Mouse (Mus musculus) right cerebral cortex, postnatal 25 days (tissue): Measurements from ENCODE around the gene Lrrc27.
A peak's percentile ranks its signal among the peaks of the same experiment; 100 is the strongest.

Experiments used
- DNase-seq: peaks from one replicate; pipeline ENCODE4 v3.0.0; 2022

The Lrrc27 gene

DNA sequence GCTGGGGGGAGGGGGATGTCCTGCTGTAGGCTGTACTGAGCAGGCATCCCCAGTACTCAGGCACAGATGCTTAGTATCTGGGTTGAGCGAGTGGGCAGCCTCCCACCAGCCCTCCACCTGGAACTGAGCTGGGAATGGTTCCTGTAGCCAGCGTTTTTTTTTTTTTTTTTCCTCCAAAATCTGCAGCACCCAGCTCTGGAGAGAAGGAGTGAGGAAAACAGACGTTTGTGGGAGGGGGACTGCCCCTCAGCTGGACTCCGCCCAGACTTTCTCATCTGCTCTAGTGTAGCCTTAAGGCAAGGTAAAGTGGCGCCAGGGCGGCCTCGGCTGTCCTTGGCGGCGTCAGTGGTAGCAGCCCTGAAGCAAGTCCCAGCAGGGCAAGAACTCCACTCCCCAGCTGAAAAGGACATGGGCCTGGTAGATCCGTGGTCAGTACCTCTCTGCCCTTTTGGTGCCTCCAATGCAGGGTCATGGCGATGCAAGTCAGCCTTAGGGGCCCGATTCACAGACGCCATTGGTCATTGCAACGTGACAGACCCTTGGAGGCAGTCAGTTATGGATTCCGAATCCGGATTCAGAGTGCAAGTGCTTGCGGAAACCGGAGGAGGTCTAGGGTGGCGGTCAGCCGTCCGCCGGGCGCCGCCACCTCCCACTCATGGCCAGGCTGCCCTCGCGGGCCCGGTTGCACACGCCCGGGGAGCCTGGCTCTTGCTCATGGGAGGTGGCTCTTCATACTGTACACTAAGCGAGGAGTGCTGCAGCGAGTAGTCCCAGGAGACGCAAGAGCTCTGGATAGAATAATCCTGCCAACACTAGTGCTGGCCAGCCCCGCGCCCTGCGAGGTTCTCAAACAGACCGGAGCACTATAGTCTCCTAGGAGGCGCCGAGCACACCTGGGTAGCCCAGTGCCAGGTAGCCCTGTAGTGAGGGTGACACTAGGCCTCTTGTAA lies 34.4 kb downstream of the Lrrc27 start:
- peak; percentile 73 for DNase-seq

DNA sequence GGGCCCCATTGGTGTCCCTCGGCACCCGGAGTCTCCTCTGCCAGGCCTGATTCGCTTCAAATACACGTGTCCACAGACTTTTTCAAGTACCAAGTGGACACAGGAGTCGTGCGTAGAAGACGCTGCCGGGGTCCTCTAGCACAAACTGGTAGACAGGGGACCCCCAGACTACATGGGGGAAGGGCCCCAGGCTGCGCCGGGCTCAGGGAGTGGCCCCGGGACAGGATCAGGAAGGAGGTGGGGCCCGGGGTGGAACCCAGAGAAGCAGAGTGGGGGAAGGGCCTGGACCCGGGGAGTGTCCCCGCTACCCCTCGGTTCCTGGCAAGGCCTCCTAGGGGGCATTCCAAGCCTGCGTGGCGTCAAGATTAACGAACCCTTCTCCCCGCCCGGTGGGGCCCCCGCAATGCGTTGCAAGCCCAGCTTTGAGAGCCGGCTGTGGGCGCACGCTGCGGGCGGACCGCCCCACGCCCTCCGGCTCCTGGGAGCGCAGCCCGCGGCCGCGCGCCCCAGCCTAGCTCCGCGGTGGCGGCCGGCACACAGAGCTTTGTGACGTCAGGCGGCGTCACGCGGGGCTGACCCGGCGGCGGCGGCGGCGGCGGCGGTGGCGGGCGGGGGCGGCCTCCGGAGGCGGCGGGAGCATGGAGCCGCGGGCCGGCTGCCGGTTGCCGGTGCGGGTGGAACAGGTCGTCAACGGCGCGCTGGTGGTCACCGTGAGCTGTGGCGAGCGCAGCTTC lies 35.3 kb downstream of the Lrrc27 start, which contains the start of gene Pwwp2b:
Gene Pwwp2b, plus strand, starts transcription at position 602 of the 734 bp plus-strand sequence.
- peak; percentile 78 for DNase-seq

DNA sequence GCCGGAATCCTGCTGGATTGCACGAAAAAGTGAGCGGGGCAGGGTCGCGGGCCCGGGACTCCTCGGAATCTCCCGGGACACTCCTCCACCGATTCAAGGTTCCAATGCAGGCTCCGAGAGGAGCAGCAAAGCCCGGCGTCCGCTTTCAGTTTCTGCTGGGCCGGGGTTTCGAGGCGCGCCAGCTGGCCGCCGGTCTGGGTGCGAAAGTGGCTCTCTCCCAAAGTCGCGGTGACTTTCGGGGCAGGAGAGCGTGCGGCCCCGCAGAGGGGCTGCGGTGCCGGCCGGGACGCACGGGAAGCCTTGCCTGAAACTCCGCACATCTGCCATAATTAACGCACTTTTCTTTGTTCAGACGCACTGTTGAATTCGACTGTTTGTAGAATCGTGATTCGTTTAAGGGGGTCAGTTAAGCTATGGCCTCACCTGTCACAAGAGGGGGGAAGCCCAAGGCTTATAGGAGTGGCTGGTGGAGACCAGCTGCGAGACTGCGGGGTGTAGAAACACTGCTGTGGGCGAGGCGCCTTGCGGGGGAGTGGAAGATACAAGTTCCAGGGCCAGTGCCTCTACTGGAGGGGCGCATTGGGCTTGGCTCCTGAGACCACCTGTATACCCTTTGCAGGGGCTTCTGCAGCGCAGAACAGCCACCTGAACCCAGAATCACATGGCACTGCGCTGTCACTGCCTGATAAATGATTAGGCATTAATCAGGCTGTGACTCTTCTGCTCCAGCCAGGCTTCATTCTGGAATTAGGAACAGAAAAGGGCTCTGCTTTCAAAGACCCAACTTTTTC lies 36.0 kb downstream of the Lrrc27 start:
- no peak for DNase-seq

DNA sequence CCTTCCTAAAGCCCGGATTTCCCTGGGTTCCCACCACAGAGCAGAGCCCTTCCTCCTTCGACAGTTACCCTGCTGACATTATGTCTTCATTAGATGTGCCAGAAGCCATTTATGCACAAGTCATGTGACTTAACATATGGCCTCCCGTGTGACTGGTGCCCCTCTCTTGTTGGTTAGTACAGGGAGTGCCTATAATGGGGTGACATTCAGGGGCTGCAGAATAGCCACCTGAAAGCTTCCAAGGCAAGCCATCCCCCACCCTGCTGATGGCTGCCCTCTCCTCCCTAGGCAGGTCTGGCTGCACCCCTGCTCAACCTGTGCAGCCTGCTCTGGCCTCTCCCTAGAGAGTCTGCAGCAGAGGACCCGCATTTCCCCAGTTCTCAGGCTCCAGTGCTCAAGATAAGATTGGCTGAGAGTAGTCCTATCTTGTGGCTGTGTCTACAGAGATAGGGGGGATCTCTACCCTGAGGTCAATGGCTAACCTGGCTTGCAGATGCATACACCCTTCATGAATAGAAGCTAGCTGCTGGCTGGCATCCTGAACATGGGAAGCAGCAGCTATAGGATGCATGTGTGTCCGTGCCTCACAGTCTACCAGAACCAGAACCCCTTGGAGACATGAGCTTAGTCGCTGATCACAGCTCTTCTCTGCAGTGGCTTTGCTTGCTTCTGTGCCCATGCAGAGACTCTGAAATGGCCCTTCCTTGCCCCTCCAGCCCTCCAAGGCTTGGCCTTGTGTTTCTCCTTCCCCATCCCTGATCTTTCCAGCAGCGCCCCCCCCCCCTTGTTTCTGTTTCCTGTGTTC lies 36.8 kb downstream of the Lrrc27 start:
- DNase-seq = no peak

DNA sequence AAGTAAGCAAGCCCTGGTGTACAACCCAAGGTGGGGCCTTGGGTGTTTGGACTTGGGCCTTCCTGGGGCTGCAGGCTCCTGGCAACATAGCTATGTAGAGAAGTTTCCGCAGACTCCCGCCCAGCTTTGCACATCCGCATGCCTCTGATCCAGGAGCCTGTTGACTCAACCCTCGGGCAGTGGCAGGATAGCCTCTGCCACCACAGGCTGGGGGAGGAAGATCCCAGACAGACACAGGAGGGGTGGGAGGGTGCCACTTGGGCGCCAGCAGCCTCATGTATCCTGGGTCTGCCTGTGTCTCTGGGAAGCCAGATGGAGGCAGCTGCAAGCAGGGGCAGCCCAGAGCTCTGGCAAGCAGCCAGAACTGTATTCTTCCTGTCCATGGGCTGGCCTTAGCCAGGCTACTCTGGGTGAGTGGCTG lies 39.1 kb downstream of the Lrrc27 start:
- DNase-seq = no peak

DNA sequence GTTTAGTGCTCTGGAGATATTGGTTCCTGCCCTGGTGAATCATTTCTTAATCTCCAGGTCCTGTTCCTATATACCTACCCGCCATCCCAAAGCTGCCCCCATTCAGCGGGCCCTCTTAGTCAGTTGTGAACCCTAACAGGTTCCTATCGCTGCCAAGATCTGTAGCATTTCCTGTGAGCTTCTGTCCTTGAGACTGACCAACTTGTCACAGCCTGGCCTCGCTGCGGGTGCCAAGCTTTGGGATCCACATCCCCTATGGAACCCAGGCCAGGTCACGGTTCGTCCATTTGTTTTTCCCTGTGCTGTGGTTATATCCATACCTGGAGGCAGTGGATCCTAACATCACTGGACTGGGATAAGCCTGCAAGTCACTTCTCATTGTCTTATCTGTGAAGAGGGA lies 39.8 kb downstream of the Lrrc27 start:
- no peak for DNase-seq

DNA sequence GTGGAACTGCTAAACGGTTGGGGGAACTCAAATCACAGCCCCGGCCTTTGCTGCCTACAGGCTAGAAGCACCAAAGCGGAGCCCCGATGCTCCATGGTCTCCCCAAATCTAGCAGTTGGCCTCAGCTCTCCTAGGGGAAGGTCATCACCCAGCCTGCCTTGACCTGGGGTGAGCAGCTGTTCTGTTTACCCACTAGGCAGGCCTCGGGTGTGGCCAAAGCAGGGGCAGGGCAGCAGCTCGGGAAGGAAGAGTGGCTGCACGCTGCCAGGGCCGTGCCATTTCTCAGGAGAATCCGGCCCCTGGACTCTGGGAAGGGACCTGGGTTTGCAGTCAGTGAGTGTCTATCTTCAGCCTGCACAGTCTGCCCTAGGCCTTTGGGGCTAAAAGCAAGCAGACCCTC lies 40.2 kb downstream of the Lrrc27 start:
- DNase-seq = no peak

DNA sequence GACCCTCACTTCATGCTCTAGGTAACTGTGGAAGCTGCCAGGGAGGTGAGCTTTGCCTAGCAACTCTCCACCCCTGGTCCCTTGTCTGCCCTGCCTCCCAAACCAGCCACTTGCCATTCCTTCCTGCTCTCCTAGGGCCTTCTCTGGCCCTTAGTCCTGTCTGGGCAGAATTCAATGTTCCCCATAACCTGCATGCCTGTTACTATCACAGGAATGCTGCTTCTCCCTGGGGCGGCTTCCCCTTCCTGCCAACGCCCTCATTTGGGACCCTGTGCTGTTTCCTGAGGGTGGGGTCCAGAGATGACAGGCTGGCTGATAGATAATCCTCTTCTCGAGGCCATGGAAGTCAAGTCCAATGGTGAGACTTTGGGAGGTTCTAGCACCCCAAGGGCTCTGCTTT lies 40.7 kb downstream of the Lrrc27 start:
- DNase-seq = no peak

DNA sequence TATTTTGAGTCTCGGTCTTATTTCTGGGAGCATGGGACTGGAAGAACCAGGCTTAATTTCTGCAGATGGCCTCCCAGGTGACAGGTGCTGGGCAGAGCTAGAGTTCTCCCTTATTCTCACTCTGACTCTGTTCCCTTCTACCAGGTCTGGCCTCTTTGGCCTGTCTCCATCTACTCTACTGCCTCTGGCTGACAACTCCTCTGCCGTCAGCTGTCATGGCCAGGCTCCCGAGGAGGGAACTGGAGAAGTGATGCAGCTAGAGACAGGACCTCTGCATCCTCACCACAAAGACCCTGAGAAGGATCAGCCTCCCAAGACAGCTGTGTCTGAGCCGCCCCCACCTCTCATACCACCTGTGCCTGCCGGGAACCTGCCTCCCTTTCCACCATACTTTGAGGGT lies 41.8 kb downstream of the Lrrc27 start:
- DNase-seq = no peak

DNA sequence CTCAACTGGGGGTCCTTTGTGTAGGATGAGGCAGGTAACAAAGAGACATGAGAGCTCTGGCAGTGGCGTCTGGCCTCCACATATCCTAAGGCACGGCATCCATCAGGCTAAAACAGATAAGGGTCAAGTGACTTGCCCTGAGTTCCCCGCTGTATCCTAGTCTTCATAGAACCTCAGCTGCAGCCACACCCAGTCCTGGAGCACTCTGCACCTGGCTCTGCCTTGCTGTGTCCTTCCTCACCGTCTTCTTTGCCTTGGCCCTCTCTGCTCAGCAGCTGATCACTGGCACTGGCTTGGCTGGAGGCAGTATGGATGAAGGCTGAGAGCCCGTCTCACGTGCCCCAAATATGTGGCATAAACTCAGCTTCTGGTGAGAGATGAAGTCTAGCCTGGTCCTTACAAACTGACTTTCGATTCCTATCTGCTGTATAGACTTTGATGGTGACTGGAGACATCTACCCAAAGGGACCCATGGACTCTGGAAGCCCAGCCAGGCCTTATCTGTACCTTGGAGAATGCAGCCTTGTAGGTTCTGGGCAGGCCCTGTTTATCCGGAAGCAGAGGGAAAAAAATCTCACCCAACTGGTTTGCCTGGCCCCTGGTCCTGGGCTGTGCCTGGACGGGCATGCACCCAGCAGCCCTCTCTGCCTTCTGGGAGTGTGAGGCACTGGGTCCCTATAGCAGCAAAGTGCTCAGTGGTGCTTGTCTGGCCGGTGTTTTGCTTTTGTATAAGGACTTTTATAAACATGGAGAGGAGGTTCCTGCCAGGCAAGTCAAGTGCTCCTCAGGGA lies 45.2 kb downstream of the Lrrc27 start:
- no peak for DNase-seq

DNA sequence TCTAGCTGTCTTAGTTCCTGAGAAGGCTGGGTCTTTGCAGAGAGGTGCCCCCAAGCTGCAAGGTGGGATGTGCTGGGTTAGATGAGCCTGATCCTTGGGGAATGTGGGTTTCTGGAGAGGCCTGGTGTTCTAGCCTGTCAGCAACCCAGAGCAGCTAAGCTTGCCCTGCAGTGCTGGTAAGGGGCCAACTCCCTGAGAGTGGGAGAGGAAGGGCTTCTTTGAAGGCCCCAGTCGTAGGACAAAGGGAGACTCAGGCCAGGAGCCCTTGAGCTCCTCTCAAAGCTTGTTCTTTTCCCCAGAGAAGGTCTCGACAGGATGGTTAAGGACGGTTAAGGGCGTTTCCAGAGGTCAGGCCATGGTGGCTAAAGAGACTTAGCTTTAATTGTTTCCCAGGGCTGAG lies 51.5 kb downstream of the Lrrc27 start:
- no peak for DNase-seq

DNA sequence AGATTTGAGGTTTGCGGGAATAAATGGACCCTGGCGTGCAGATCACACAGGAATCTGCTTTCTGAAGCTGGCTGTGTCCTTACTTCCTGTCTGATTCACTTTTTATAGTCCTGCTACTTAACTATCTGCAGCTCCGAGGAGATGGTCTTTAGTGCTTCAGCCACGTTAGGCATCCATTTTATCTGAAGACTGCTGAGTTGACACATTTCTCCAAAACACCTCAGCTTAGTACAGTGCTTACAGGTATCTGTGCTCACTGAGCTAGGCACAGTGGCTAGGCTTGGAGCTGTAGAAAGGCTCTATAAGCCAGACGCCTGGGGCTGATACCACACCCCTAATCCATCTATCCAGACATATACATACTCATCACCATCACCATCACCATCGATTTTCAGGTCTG lies 52.8 kb downstream of the Lrrc27 start:
- DNase-seq = no peak

DNA sequence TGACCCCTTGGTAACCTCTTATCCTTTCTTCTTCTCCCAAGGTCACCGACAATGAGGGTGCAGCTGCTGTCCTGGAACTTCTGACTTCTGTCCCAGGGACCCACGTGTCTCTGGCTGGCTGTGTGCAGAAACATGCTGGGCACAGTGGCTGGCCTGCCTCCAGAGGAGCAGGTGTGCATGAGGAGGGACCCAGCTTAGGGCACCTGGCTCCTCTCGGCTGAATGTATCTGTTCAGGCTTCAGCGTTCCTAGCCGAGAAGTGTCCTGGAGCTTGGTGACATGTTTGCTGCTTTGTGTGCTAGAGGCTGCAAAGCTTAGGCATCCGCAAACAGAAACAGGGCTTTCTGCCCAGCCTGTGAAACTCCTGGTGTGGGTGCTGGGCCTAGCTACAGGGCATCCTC lies 53.6 kb downstream of the Lrrc27 start:
- no peak for DNase-seq

DNA sequence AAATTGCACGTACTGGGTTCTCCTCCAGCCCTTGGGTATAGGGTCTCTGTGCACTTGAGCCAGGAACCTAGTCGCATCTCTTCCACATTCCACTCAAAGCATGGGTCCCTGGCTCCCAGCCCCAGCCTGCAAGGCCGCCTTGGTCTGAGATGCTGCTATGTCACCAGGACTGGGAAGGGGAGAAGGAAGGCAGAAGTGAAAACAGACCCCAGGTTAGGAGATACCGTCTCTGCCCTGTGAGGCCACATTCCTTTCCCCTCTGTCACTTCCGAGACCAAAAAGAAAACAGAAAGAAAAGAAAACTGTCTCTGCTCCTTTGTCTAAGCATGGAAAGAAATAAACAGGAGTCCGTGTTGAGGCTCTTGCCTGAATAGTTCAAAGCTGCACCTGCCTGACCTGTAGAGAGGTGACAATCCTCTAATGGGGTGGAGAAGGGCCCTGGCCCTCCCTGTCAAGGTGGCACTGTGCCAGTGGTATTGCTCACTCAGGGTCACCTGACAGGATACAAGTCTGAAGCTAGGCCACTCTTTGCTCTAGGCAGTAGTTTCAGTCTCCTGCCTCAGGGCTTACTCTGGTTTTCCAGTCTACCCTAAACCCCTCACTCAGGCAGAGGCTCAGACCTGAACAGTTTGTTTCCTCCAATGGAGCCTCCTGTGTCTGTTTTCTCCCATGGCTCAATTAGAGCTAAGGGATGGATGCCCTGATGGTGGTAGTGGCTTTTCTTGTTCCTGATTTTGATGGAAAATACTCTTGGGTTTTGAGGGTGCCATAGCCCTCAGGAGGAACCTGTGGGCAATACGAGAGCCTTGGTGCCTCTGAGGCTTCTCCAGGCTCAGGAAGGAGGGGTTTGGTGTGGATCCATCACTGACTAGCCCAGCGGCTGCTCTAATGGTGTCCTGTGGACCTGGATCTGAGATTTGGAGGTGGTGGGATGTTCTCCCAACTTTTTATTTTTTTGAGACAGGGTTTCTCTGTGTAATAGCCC lies 54.4 kb downstream of the Lrrc27 start:
- no peak for DNase-seq

DNA sequence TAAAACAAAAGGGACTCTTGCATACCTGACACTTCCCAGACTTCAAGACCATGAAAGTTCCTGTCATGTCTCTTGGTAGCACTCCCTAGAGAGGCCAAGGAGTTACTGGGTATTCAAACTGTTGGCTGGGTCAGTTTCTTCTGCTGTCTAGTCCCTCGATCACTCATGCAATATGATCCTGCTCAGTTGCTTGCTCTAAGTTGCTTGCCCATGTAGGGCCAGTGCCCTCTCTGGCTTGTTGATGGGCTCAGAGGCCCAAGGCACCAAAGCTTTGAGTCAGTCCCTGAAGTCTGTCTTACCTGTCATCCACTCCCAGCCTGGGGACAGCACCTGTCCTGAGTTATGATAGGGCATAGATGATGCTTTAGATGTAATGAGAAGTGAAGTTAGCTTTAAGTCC lies 58.0 kb downstream of the Lrrc27 start:
- DNase-seq = no peak

DNA sequence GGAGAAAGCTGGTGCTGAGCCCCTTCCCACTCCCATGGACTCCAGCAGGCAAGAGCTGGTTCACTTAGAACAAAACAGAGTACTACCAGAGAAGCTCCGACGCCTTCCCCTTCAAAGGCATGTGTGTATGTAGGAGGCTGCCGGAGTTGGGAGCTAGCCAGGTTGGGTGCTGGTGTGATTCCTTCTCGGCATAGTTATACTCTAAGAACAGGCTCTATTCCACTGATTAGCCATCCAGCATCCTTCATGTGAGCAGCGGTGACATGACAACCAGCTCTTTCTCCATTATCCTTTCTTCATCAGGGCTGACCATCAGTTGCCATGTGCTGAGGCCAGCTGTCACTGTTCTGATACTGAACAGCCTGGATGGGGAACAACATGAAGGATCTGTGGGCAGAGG lies 59.1 kb downstream of the Lrrc27 start:
- DNase-seq = peak; percentile 76

DNA sequence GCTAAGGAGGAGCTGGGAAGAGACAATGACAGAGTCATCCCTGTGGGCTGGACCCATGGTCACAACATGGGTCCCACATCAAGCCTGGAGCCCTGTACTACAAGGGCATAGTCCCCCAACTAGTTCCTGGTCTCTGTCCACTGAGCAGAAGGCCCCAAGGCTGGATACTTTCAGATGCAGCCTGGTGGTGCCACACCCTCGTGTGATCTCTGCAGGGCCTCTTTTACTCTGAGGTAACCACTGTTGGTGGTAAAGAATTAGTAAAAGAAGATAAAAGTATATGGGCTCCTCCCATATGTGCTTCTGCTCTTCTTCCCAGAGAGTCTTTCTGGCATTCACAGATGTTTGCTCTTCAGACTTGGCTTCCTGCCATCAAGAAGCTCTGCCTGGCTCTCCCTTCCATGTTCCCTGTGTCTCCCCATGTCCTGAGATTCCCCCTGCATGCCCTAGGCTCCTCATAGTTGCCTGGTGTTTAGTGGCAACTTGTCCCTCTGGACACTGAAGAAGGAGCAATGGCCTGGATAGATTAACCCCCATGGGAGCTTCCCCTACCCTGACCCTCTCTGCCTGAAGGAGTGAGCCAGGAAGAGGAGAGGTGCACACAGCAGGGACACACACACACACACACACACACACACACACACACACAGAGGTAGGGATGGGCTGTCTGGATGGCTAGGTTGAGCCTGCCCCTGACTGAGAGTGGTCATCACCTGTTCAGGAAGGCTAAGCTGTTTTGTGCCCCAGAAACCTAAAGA lies 60.0 kb downstream of the Lrrc27 start:
- DNase-seq = peak; percentile 32

DNA sequence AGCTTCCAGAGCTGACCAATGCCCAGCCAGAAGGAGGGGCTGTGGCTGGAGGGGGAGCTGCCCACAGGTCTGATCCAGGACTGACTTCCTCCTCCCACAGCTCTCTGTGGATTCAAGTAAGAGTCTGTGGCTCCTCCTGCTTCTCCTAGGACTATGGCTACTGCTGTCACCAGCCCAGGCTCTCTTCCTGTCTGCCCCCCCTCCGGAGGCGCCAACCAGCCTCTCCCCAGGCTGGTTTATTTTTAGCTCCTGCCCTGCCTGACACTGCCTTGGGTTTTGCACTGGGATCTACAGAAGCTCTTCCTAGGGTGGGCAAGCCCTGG lies 60.6 kb downstream of the Lrrc27 start:
- no peak for DNase-seq

DNA sequence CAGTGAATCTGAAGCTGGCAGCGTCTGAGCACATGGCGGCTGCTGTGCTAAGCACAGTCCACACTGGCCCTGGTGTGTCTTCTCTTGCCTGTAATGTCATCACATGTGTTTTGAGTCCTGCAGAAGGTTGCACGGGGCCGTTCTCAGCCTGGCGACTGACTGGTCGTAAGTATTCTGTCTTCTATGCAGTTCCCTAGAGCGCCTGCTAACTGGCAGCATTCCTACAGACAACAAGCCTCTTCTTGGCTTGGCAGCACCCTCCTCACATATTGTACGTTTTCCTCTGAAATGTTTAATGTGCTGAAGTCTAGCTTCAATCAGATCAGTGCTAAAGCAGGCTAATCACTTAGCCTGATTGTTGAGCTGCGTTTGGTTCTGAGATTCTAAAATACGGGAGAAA lies 62.8 kb downstream of the Lrrc27 start:
- DNase-seq = peak; percentile 38

DNA sequence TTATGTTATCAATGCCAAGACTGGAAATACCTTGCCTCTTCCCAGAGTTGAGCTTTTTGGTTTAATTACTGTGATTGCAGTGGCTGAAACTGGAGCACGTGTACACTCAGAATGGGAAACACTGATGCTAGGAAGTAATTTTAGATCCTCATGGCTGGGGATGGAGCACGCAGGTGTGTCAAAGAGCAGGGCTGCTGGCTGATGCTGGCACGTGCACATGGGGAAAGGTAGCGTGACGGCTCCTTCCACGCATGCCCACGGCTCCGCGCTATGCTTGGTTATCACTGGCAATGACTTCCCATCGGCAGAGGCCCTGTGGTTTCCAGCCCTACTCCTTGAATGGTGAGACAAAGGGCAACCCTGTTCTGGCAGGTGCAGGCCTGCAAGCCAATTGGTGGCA lies 63.4 kb downstream of the Lrrc27 start:
- no peak for DNase-seq
